Mouse (Mus musculus) layer of hippocampus, adult 11-12 months (tissue): Measurements from ENCODE around the gene Akirin2.
"Not testable (repeated sequence)": the region's sequence is repeated elsewhere in the genome, so short reads cannot be mapped to it uniquely, and the experiment has no call there.

Experiments
- DNase-seq: peaks from one replicate; pipeline ENCODE4 v3.0.0; 2022; ENCODE audit warnings: low spot score

Akirin2 gene

GRCm38 (mm10) chr4:34550748-34551097 lies at the start of gene Akirin2:
Gene Akirin2, plus strand, starts transcription at chr4:34550937.
- DNase-seq: no peak

- no peak for DNase-seq
Observed at GRCm38 (mm10) chr4:34510305-34510704, 40.4 kb upstream of the Akirin2 start.

- DNase-seq: peak; percentile 38
Observed at GRCm38 (mm10) chr4:34522846-34523245, 27.9 kb upstream of the Akirin2 start.

GRCm38 (mm10) chr4:34523586-34523985 lies 27.2 kb upstream of the Akirin2 start:
- no peak for DNase-seq

- no peak for DNase-seq
Observed at GRCm38 (mm10) chr4:34526771-34527170, 24.0 kb upstream of the Akirin2 start.

GRCm38 (mm10) chr4:34528430-34529100 lies 22.2 kb upstream of the Akirin2 start:
- no peak for DNase-seq

GRCm38 (mm10) chr4:34529379-34529778 lies 21.4 kb upstream of the Akirin2 start:
- DNase-seq: no peak

- no peak for DNase-seq
Observed at GRCm38 (mm10) chr4:34529941-34530340, 20.8 kb upstream of the Akirin2 start.

GRCm38 (mm10) chr4:34549981-34550747 lies 573 bp upstream of the Akirin2 start:
- DNase-seq: peak; percentile 98

- no peak for DNase-seq
Observed at GRCm38 (mm10) chr4:34551098-34551809, 517 bp downstream of the Akirin2 start.

GRCm38 (mm10) chr4:34551966-34552365 lies 1.2 kb downstream of the Akirin2 start:
- DNase-seq: no peak

- no peak for DNase-seq
Observed at GRCm38 (mm10) chr4:34554596-34554995, 3.9 kb downstream of the Akirin2 start.

GRCm38 (mm10) chr4:34555604-34556003 lies 4.9 kb downstream of the Akirin2 start:
- DNase-seq: no peak

GRCm38 (mm10) chr4:34556183-34556582 lies 5.4 kb downstream of the Akirin2 start:
- no peak for DNase-seq

- DNase-seq: no peak
Observed at GRCm38 (mm10) chr4:34560971-34561370, 10.2 kb downstream of the Akirin2 start.

- no peak for DNase-seq
Observed at GRCm38 (mm10) chr4:34566226-34566625, 15.5 kb downstream of the Akirin2 start.

GRCm38 (mm10) chr4:34572876-34573275 lies 22.1 kb downstream of the Akirin2 start:
- DNase-seq: no peak

GRCm38 (mm10) chr4:34577028-34577427 lies 26.3 kb downstream of the Akirin2 start:
- no peak for DNase-seq

- DNase-seq: no peak
Observed at GRCm38 (mm10) chr4:34579215-34579614, 28.5 kb downstream of the Akirin2 start.

- not testable (repeated sequence) for DNase-seq
Observed at GRCm38 (mm10) chr4:34581489-34581888, 30.8 kb downstream of the Akirin2 start.

GRCm38 (mm10) chr4:34581990-34582389 lies 31.3 kb downstream of the Akirin2 start:
- no peak for DNase-seq

GRCm38 (mm10) chr4:34582476-34582875 lies 31.7 kb downstream of the Akirin2 start:
- DNase-seq: no peak

- DNase-seq: no peak
Observed at GRCm38 (mm10) chr4:34583427-34583826, 32.7 kb downstream of the Akirin2 start.
